Mouse (Mus musculus): ENCODE results near the gene Ncor1. TPM values are rescaled to one million over a fixed set of nuclear protein-coding genes. Genes with fewer than 3 reads are reported as not detected.
A peak's percentile ranks its signal among the peaks of the same experiment; 100 is the strongest.
"Not testable (repeated sequence)": the region's sequence is repeated elsewhere in the genome, so short reads cannot be mapped to it uniquely, and the experiment has no call there.

The Ncor1 gene
- total RNA-seq, 2 experiments from 2014 or later, result 260 to 273 TPM

DNA sequence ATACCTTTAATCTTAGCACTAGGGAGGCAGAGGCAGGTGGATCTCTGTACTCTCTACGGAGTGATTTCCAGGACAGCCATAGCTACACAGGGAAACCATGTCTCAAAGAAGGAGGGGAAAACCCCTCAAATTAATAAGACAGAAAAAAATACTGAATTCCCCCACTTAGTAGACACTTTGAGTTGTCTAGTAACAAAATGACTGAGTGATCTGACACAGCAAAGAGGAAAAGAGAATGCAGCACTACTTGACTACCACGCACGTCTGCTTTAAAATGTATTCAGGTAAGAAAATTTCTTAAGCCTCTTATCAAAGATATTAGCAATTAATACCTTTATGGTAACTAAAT lies 70.0 kb downstream of the Ncor1 start:
- intact Hi-C loops (cut with DNase I), result no loop called here
- no peak for DNase-seq (ENCODE audit: extremely low spot score in 1 of 2, low spot score in 2 of 2)

DNA sequence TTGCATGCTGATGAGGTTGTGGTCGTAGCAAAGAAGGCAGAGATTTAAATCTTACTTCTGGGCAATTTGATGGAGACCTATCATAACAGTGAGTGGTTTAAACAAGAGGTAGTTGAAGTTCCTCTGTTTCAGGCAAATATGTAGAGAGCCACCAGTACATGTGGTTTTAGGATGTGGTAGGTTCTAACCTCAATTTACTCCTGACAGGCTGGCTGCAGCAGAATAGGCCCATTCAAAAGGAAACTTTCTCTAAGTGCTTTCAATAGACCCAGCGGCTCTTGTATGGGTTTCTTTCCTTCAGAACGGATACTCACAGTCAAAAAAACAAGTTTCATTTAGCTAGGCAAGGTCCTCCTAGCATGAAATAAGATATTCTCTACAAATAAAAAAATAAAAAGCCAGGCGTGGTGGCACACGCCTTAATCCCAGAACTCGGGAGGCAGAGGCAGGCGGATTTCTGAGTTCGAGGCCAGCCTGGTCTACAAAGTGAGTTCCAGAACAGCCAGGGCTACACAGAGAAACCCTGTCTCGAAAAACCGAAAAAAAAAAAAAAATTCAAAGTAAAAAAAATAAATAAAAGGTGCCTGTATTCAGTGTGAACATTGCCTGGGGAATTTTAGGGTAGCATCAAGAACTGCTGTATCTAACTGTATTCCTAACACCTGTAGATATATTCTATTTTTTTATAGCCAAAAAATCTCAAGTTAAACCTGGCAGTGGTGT lies 70.6 kb downstream of the Ncor1 start:
- intact Hi-C loops (cut with DNase I), result no loop called here
- no peak for DNase-seq (ENCODE audit: extremely low spot score in 1 of 2, low spot score in 2 of 2)

DNA sequence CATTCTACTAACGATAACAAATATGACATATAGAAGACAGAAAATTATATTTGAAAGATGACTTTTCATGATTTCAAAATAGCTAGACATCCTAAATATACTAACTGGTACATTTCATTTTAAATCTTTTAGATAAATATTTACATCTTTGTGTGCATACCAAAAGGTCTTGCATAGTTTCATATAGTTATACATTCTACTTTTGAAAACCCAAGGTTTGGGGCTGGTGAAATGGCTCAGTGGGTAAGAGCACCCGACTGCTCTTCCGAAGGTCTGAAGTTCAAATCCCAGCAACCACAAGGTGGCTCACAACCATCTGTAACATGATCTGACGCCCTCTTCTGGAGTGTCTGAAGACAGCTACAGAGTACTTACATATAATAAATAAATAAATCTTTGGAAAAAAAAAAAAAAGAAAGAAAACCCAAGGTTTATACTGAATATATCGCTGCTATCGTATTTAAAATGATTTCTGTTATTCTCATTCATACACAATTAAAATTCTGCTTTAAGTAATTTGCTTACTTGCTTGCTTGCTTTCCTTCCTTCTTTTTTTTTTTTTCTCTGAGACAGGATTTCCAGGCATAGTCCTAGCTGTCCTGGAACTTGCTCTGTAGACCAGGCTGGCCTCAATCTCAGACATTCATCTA lies 81.0 kb downstream of the Ncor1 start:
- intact Hi-C loops (cut with DNase I), result not testable (repeated sequence)

DNA sequence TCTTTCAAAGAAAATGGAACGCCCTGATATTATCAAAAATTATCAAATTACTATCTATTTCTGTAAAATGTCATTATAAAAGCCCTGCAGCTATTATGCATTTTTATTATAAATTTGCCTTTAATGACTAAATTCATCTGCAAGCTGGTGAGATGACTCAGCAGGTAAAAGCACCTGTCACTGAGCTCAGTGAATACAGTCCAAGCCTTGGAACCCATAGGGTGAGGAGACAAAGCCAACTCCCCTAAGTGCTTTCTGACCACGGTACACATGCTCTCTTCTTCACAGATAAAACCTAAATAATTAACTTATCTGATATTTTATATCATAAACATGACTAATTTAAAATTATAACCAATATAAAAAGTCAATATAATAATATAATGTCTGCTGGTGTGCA lies 86.6 kb downstream of the Ncor1 start:
- intact Hi-C loops (cut with DNase I), result no loop called here
- DNase-seq (ENCODE audit: extremely low spot score in 1 of 2, low spot score in 2 of 2), result no peak

More for the DNA sequence above, 81.0 kb downstream of the Ncor1 start:
- DNase-seq (ENCODE audit: extremely low spot score in 1 of 2, low spot score in 2 of 2), result not testable (repeated sequence)

DNA sequence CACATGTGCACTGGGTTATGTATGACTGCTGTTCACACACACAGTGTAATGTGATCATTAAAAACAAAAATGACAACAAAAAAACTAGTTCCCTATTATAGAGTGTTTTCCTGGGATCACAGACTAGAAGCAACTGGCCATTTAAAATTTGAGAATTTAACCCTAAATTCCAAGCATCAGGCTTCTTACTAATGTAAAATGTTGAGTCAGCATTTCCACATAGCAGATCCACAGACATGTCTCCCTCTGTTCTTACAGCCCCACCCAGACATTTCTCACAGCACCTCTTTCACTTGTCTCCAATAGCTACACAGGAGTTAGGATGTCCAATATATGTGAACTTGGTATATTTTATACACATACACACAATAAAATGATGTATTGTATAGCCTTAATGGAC lies 88.4 kb downstream of the Ncor1 start:
- DNase-seq (ENCODE audit: extremely low spot score in 1 of 2, low spot score in 2 of 2), result no peak
- intact Hi-C loops (cut with DNase I), result no loop called here

DNA sequence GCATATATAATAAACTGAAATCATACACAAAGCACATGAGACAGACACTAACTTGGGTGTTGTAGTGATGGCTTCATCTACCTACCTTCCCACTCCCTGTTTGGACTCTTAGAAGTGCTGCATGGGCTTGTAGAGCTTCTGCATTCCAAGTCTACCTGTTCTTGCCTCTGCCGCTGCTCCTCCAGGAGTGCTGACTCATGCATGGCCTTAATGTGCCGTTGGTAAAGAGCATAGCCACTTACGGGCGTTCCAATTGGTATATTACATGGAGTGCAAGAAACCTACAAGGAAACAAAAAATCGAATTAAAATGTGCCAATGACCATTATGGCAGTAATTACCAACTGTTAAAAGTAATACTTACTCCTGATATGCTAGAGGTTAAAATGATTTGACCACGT lies 91.5 kb downstream of the Ncor1 start:
- intact Hi-C loops (cut with DNase I), result no loop called here
- no peak for DNase-seq (ENCODE audit: extremely low spot score in 1 of 2, low spot score in 2 of 2)

DNA sequence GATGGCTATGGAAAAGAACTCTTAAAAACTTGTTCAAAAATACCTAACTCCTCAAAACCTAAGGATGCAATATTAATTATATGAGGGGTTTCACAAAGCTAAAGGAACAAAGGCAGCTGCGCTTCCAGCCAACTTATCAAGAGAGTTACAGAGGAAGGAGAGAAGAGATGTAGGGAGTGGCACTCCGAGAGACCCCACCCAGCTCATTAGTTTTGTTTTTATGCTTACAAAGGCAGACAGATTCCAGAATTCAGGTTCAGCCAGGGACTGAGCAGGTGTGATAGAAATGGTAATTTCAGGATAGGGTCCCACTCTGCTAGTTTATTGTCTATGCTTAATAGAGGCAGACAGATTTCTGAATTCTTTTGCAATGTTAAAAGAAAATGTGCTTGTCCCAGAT lies 103.1 kb downstream of the Ncor1 start:
- intact Hi-C loops (cut with DNase I), result no loop called here
- DNase-seq (ENCODE audit: extremely low spot score in 1 of 2, low spot score in 2 of 2), result no peak

DNA sequence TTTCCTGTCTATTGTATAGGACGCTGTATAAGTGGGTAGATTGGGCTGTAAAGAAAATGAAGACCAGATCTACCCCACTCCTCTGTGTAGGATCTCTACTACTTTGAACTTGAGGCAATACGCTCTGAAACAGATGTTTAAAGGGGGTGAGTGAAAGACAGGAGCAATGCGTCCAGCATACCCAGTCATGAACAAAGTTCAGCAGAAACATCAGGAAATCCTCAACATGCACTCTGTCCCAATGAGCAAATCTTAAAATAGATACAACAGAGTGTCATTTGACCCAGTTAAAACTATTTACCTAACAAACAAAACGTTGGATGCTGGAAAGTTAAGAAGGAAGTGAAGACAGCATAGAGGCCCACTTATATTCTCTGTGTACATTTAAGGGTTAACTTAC lies 106.4 kb downstream of the Ncor1 start:
- DNase-seq (ENCODE audit: extremely low spot score in 1 of 2, low spot score in 2 of 2), result no peak
- intact Hi-C loops (cut with DNase I), result no loop called here

DNA sequence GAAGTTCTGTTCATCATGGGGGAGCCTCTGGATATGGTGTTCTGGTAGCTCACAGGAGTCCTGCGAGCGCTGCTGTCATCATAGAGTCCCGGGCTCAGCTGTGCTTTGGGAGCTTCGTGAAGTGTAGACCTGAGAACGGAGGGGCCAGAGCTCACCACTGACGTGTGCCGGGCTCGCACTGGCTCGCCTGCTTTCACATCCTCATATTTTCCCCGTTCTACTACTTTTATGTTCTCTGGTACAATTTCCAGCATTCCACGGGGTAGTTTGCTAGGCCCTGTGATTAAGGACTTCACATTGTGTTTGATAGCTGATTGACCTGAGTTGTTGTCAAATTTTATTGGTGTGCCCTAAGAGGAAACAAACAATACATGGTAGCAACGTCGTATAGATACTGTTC lies 115.3 kb downstream of the Ncor1 start:
- intact Hi-C loops (cut with DNase I), result no loop called here
- no peak for DNase-seq (ENCODE audit: extremely low spot score in 1 of 2, low spot score in 2 of 2)

DNA sequence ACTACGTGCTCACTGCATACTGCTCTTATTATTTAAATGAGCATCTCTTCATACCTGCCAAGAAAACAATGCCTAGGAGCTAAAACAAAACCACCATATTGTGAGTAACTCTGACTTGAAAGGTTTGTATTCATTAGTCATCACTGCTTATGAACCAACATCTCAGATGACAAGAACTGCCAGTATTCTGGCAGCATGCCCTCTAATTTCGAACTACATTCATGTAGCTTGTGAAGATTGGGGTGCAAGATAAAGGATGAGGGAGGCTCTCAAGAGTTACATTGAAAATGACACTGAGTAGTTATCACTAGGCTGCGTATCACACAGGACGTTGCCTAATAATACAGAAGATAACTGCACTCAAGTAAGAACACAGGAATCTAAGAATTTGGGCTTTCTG lies 126.1 kb downstream of the Ncor1 start:
- DNase-seq (ENCODE audit: extremely low spot score in 1 of 2, low spot score in 2 of 2), result no peak
- intact Hi-C loops (cut with DNase I), result no loop called here

DNA sequence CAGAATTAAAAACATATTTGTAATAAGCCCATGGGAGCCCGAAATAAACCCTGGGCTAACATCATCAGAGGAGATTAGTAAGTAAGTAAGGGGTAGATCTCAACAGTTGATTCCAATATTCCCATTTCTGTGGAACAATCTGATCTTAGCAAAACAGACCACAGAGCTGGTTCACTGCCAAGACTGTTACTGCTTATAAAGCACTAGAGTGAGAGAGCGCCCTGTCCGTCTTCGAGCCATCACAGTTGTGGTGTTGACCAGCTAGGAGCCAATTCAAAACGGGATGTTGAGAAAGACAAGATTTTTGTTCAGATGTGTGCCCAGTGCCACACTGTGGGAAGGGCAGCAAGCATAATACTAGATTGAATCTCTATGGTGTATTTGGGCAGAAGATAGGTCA lies 127.2 kb downstream of the Ncor1 start:
- no peak for DNase-seq (ENCODE audit: extremely low spot score in 1 of 2, low spot score in 2 of 2)
- intact Hi-C loops (cut with DNase I), result no loop called here

DNA sequence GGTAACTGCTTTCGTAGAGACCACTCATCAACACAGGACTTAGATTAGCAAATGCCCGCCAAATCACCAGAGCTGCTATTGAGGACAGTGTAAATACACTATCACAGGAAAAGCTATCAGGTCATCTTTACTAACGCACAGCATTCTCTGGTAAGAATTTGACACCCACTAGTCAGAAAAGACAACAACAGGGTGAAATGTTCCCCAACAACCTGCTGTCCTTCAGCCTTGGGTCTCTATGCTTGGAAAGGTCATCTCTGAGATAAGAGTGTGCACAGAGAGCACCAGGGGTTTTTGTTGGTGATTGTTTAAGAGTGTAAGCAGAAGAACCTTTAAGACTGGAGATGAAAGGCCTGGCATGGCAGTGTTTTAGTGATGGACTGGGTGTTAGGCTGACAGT lies 134.7 kb downstream of the Ncor1 start:
- no peak for DNase-seq (ENCODE audit: extremely low spot score in 1 of 2, low spot score in 2 of 2)
- intact Hi-C loops (cut with DNase I), result no loop called here

DNA sequence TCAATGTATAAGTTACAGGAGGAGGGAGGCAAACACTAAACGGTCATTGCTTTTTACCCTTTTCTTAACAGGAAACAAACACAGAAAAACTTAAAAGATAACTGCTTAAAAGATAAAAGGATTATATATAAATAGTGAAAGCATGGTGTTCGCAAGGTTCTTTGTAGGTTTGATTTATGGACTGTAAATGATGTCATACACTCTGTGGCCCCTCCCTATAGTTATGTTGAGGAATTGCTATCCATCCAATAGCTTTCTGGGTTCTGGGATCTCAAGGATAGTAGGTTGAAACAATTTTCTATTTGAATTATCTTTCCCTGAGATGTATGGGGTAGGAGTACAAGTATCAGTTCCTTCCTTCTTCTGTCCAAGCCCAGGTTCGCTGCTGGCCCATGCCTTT lies 138.2 kb downstream of the Ncor1 start:
- DNase-seq (ENCODE audit: extremely low spot score in 1 of 2, low spot score in 2 of 2), result no peak
- intact Hi-C loops (cut with DNase I), result no loop called here

DNA sequence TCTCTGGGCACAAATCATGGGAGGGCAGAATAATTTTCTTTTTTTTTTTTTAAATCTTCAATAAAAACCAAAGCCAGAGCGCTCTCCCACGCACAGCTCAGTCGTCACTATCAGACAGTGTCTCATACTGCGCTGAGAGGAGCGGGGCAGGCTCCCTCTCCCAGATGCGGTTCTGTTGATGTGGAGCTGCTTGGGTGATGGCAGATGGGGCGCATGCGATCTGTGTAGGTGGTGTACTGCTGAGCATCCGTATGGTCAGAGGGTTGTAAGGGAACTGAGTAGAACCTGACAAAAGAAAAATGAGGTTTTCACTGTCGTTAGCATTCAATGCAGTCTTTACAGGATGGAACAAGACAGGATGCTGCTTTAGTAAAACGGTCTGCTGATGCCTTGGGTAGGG lies 140.6 kb downstream of the Ncor1 start:
- intact Hi-C loops (cut with DNase I), result no loop called here
- DNase-seq (ENCODE audit: extremely low spot score in 1 of 2, low spot score in 2 of 2), result peak; percentile 30 to 34

DNA sequence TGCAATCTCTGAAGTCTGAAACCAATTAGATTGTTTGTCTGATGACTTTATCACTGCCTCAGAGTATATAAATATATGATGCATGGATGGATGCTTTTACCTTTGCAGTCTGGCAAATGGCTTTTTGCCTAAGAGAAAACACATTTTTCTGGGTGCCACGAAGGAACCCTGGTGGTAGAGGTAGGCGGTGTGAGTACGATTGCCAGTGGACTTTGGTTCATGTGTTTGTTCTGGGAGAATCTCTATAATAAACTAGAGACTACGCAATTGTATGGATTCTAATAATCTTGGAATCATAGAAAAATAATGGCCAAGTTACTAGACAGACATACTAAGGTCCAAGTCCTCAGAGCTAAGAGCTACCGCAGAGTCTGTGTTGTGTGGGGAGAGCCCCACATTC lies 143.4 kb downstream of the Ncor1 start:
- intact Hi-C loops (cut with DNase I), result no loop called here
- no peak for DNase-seq (ENCODE audit: extremely low spot score in 1 of 2, low spot score in 2 of 2)

DNA sequence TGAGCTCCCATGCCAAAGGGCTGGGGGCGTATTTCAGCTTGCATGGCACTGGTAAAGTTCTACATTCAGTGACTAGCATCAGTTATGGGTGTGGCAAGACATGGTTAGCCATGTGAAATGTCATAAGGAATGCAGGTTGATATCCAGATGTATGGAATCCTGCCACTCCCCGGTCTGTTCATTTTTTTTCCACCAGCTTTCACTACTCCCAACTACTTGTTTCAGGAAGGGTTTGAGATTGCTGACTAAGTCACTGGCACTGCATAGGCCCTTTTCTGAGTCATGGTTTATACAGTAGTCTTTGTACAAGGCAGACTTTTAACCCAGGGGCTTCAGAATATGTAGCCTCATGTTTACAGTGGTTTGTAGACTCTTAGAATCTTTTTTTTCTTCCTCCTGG lies 149.0 kb downstream of the Ncor1 start:
- intact Hi-C loops (cut with DNase I), result no loop called here
- no peak for DNase-seq (ENCODE audit: extremely low spot score in 1 of 2, low spot score in 2 of 2)

DNA sequence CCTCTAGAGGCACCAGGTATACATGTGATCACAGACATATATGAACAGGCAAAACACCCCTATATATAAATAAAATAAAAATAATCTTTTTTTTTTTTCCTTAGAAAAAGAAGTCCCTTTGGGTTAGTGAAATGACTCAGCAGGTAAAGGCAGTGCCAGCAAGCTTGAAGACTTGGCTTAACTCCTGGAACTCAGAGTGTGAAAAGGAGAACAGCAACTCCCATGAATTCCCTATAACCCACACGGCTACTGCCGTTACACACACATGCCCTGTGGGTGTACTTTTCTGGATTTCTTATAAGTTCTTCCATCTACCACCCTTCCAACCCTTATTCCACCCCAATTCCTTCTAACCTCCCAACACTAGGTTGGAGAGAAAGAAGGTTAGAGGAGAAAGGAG lies 152.5 kb downstream of the Ncor1 start:
- DNase-seq (ENCODE audit: extremely low spot score in 1 of 2, low spot score in 2 of 2), result no peak
- intact Hi-C loops (cut with DNase I), result no loop called here

DNA sequence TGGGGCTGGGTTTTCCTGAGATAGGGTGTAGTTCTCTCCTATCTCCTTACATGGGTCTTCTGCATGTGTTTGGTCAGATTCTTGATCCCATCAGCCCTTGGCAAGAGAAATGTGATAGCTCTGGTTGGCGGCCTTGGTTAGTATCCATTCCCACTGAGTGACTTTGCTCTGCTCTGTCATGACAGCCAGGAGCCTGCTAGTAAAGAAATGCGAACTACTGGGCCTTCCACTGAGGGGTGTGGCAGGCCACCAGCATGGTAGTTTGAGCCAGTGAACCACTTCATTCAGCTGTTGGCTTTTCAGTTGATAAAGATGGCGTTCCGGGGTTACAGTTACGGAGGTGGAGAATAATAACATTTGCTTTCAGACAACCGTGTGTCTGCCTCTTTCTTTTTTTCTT lies 159.5 kb downstream of the Ncor1 start:
- intact Hi-C loops (cut with DNase I), result no loop called here
- DNase-seq (ENCODE audit: extremely low spot score in 1 of 2, low spot score in 2 of 2), result no peak

DNA sequence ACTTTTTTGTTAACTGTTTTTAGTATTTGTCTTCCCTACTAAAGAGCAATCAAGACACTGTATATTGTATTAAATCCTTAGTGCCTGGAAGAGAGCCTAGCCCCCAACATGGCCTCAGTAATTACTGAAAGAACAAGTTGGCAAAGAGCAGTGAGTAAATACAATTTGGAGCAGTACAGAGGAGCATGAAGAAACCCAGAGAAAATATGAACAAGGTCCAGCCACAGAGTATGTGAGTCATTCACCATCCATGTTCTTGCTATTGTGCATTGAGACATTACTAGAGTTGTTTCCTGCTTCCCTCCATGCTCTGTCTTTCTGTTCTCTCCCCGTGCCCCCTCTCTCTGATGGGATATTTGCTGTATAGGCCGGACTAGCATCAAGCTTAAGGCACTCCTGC lies 164.2 kb downstream of the Ncor1 start:
- intact Hi-C loops (cut with DNase I), result no loop called here
- DNase-seq (ENCODE audit: extremely low spot score in 1 of 2, low spot score in 2 of 2), result no peak

DNA sequence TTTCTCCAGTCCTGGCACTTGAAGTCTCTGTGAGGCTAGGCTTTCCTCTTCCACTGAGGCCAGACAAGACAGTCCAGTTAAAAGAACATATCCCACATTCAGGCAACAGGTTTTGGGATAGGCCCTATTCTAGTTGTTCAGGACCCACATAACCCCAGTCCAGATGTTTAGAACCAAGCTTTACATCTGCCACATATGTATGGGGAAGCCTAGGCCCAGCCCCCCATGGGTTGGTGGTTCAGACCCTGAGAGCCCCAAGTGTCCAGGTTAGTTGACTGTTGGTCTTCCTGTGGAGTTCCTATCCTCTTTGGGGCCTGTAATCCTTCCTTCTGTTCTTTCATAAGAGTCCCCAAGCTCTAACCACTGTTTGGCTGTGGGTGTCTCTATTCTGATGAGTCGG lies 170.6 kb downstream of the Ncor1 start:
- intact Hi-C loops (cut with DNase I), result no loop called here
- DNase-seq (ENCODE audit: extremely low spot score in 1 of 2, low spot score in 2 of 2), result no peak

DNA sequence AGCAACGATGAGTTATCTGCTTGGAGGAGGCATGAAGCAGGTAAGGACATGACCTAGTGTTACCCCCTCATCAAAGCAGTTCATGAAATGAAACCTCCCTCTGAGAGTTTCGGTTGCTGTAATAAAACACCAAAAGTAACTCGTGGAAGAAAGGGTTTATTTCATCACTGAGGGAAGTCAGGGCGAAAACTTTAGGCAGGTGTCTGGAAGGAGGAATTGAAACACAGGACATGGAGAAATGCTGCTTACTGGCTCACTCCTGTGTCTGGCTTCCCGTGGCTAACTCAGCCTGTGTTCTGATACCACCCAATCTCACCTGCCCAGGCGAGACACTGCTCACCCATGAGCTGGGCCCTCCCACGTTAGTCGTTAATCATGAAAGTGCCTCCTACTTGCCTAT lies 173.3 kb downstream of the Ncor1 start:
- no peak for DNase-seq (ENCODE audit: extremely low spot score in 1 of 2, low spot score in 2 of 2)

More for the DNA sequence above, 173.3 kb downstream of the Ncor1 start:
- intact Hi-C loops (cut with DNase I), result no loop called here

Measured in left cerebral cortex, postnatal 10 days (tissue).